Mouse (Mus musculus) cerebellum, adult (tissue): ENCODE measurements around the gene Akr1c13.
"Not testable (repeated sequence)": the region's sequence is repeated elsewhere in the genome, so short reads cannot be mapped to it uniquely, and the experiment has no call there.

Experiments used
- ATAC-seq: cut with Nextera tagmentation; 2 replicates; pipeline ENCODE4 v1.9.2; 2017; ENCODE audit warnings: mild to moderate bottlenecking, moderate library complexity, mixed read lengths; ENCODE audit not compliant: insufficient number of reproducible peaks, low FRiP score, low TSS enrichment

The Akr1c13 gene

DNA sequence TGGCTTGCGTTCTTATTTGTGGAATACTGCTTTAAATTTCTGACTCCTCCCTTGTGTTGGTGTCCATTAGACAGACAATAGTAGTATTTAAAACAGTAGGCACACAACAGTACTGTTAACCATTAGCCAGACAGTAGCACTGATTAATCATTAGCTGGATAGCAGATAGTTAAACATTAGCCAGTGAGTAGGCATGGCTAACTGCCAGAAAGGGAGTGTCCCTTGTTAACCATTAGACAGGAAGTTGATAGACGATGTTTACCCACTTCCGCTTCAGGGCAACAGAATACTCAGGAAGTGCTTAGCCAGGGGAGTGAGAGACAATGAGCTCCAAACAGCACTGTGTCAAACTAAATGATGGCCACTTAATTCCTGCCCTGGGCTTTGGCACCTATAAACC, at the start of gene Akr1c13:
Gene Akr1c13 (plus strand): TSS at position 247 of the 400 bp plus-strand sequence.
- ATAC-seq, result no peak

DNA sequence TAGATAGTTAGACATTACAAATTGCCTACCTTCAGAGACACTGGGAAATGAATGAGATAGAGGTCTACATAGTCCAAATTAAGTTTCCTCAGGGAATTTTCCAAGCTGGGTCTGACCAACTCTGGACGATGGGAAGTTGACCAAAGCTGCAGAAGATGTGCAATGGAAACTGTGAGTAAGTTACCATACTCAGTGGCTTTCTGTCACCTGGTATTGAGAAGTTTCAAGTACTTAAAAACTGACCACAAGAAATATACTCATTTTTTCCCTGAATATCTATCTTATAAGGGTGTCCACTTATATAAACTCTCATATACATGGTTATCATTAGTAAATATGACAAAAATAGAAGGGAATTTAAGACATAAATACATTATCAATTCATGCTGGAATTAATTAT, 46.7 kb upstream of the Akr1c13 start:
- ATAC-seq, result no peak

DNA sequence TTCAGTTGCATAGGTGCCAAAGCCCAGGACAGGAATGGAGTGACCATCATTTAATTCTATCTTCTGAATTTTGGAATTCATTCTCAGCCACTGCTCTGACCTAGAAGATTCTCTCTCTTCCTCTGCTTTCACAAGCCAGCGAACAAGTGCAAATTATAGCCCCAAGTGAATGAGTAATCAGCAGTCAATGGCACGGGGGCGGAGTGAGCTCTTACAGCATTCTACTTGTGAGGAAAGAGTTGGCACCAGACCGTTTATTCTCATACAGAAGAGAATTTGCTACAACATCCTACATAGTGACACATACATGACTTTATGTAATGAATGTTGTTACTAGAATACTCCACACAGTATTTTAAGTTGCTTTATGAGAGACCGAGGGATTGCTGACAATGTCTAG, 40.4 kb upstream of the Akr1c13 start, which contains the start of gene Akr1c18:
Gene Akr1c18 (minus strand): TSS at position 137 of the 400 bp plus-strand sequence.
- ATAC-seq, result no peak

DNA sequence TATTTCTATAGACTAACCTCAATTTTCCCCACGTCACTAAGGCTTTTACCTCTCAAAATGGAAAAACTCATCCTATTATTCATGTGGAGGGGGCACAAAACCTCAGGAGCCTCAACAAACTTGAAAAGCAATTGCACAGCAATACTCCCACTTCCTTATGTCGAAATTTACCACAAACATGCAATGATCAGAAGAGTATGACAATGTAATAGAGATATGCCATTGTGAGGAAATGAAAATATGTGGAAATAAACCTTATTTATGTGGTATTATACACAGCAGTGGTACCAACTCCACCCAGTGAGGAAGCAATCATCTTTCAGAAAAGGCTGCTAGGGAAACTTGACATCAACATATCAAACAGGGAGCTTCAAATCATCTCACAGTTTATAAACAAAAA, 38.0 kb upstream of the Akr1c13 start:
- ATAC-seq, result no peak

DNA sequence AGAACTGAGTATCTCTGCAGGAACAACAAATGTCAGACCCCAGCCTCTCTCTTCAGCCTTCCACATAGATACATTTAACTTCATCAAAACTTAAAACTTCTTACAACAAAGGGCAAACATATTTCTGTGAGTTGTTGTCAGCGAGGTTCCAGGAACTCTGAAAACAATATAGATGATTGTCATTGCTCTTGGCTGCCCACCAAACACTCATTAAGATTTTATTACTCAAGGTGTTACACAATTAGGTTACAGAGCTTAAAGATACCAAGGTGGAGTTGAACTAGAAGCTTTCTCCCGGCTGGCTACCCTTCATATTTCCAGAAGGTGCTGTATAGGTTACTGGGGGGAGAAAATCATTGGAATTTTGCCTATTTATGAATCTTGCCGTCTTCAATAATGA, 37.4 kb upstream of the Akr1c13 start:
- ATAC-seq, result no peak

DNA sequence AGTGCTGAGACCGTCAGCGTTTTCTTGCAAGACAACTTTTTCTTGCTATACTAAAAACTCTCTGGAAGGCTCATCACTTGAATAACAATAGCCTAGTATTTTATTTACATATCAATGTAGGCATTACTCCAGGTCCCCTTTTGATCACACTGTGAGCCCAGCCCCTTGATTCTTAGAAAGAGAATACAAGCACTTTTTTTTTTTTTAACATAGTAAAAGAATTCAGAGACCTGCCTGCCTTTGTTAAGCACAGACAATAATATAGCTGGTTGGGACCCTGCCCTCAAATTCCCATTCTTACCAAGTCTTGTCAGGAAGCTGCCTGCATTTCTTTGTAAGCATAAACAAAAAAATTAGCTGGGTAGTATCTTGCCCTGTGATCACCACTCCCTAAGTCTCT, 35.7 kb upstream of the Akr1c13 start:
- no peak for ATAC-seq

DNA sequence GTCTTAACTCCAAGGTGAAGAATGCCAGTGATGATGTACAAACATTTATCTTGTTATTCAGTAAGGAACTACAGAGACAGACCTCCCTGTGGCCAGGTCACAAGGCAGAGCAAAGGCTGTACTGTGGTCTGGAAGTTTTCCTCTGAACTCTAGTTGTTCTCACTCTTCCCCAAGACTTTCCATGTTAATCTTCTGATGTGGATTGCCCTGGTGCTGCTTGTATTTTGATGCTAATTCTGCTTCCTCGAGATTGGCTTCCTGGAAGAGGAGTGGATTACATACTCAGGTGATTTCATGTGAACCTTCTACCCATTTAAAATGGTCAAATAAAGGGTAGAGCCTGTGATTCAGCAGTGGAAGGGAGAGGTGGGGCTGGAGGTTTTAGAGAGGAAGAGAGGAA, 22.9 kb upstream of the Akr1c13 start:
- ATAC-seq, result no peak

DNA sequence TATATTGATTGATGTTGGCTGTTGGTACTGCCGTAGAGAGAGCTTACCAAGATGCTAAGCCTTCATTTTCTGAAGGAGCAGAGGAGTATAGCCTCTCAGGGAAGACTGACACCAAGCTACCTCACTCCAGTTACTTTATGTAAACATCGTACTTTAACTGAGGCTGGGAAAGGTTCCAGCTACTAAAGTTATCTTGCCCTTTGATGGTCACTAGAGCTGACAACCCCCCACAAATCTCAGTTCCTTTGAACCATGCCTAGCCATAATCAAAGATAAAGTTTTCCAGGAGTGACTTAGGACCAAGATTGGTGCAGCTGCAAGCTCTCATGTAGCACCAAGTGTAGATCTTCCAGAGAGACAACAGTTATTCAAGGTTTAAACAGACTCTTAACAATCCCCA, 18.0 kb upstream of the Akr1c13 start:
- ATAC-seq, result no peak

DNA sequence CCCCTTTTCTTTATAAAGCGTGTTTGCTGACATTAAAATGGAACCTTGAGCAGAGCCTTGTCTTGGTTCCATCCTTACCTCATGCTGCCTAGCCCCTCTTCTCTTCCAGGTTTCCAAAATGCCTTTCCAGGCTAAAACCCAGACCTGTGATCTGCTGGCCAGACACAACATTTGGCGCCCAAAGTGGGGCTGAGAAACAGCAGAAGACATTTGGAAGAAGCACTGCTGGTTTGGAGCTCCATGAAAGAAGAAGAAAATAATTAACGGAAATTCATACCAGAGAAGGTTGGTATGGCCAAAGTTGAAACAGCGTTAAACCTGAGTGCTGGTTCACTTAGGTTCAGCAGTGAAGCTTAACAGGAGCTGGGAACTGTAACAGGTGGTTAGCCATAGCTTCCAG, 9.6 kb upstream of the Akr1c13 start:
- ATAC-seq, result not testable (repeated sequence)

DNA sequence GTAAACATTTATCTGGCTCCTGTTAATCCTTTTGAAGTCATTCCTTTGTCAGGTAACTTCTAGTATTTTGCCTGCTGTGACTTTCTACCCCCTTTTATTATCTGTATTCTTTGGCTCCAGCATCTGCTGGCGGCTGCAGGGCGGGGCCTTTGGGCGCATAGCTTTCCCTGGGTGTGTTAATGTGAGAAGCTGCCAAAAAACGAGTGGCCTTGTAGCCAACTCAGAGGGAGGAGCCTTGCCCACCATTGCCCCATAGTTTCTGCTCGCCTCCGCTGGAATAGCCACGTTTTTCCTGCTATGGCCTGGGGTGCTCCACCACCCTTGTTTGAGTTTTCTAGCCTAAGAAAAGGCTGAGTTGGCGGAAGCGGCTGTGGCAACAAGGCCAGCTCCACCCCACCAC, 7.8 kb upstream of the Akr1c13 start:
- ATAC-seq, result no peak

DNA sequence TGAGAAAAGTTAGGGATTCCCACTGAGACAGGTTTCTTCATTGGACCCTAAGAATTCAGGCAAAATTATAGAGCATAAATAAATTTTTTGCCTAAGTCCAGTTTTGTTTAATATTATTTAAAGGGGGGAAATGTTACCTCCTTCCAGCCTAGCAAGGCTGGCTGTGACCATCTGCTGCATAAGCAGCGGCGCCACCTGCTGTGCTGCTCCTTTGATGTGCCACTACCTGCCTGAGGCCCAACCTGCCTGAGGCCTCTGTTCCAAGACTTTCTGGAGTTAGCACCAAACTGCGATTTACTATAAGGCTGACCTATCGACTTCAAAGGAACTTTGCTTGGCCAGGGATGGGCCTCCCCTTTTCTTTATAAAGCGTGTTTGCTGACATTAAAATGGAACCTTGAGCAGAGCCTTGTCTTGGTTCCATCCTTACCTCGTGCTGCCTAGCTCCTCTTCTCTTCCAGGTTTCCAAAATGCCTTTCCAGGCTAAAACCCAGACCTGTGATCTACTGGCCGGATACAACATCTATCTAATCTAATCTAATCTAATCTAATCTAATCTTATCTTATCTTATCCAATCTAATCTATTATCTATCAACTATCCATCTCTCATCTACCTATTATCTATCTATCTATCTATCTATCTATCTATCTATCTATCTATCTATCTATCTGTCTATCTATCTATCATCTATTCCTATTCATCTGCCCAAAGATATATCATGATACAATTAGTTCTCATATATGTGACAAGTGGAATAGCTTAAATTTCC, 4.1 kb upstream of the Akr1c13 start:
- ATAC-seq, result not testable (repeated sequence)

DNA sequence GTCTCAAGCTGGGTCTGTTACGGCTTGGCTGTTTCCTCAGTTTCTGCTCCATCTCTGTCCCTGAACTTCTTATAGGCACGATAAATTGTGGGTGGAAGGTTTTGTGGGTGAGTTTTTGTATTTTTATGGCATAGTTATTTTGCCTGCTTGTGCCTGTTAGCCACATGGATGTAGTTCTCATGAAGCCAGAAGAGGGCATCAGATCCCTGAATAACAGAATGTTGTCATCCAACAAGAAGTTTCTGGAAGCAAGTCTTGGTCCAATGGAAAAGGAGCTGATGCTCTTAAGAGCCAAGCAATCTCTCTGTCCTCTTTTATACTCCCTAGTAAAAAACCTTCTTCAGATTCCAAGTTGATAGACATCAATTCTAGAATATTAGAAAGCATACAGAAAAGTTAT, 2.8 kb upstream of the Akr1c13 start:
- ATAC-seq, result no peak

DNA sequence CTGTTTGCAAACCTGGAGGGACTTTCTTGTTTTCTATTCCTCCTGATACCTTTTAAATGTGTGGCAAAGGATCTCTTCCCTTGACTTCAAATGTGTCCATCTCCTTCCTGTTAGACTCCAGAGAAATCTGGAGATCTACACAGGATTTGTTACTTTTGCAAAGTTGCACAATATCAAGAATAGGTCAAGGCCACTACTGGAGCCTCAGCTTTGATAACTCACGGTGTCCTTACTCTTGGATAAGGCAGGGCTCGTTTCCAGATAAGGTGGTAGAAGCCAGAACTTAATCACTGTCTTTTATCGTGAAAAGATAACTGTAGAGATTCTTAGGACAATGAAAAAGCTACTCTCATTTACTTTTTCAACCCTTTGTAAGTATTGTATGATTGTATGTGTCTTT, 1.6 kb downstream of the Akr1c13 start:
- ATAC-seq, result no peak

DNA sequence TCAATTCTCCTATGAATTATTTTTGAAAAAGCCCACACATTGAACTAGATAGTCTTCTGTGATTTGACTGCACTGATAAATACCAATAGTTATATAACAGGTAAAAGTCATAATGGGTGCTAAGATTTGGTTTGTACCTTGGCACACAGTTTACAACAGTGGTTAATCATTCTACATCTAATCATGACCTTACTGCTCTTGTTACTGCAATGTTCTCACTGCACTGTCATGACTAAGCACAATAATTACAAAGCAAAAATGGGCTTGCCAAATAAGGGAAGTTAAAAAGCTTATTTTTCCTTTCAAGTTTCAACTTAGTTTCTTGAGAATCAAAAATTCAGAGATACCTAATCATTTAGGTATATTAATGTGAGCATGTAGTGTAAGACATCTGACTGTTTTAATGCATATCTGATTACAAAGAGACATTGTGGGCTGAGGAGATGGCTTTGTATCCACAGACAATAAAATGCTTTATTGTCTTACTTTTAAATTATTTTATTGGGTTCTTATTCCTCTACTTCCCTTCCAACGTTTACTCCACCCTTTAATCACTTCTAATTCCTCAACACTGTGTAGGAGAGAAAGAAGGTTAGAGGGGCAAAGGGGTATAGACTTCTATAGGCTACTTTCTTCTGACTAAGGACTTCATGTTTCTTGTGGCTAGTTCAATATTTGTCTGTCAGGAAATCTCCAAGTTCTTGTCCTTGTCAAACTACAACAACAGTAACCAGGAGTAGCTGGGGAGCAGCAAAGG, 15.4 kb downstream of the Akr1c13 start:
- ATAC-seq, result no peak

DNA sequence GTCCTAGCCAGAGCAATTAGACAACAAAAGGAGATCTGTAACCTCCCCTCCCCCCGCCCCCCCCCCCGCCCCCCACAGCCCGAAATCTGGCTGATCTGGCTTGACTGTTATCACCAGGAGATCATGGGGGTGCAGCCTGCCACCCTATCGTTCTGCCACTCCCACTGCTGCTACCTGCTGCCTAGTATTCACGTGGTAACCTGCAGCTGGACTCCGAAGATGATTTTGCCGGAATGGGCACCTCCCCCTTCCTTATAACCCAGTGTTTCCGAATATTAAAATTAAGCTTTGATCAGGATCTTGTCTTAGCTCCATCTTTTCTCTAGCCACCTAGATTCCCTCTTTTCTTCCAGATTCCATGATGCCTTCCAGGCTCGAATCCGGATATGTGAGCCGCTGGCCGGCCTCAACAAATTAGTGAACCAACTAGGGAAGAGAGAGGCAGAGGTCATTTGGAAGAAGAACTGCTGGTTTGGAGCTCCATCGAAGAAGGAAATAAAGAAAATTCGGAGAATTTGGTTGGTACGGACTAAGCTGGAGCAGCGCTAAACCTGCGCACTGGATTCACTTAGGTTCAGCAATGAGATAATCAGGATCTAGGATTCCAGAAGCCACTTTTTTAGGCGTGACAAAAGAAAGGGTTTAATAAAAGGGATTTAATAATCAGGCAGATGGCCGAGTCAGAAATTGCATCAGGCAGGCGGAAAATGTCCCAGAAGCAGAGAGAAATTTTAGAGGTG, 20.8 kb downstream of the Akr1c13 start:
- no peak for ATAC-seq

DNA sequence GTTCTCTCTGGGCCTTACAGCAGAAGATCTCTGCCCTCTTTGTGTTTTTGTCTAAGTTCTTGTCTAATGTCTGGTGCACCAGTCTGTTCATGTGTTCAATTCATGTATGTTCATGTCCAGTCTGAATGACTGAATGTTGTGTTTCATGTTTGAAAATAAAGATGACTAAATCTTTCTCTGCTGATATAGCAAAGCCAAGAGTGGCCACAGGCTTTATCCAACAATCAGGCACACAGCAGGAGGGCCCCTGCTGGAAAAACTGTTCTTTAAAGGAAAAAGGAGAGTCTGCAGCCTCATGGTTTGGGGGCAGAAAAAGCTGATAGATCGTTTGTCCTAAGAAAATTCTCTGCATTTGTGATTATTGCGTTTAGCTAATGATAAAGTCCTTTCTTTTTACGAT, 21.4 kb downstream of the Akr1c13 start:
- no peak for ATAC-seq

DNA sequence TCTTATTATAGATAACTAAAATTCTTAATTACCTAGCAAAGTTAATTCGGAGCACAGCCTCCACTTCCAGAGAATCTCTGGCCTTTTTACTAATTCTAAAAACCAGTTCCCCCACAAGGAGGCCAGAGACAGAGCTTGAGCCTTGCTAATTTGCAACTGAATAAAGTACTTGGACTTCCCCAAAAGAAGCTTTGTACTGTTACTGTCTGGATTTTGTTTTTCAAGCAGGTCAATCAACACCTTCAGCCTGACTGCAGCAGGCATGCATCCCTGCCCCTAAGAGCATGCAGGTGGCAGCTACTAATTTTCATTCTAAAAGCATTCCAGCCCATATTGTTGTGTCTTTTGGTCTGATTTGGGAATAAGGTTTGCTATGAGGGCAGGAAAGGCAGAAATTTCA, 24.5 kb downstream of the Akr1c13 start:
- not testable (repeated sequence) for ATAC-seq

DNA sequence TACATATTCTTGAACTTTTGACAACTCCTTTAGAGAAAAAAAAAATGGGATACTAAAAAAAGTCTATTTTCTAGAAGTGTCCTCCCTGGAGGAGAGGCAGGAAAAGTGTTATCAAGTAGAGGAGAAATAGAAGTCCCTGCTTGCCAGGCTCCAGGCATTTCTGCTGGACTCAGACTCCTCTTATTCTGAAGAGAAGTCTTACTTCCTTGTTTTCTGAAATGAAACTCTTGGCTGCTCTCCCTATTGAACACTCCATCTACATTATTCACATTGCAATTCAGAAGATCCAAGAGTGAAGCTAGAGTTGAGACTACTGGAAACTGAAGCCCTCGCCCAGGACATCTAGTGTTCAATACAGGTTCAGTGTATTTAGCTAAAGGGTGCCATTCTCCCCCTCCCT, 37.5 kb downstream of the Akr1c13 start, which contains the start of gene Akr1c19:
Gene Akr1c19 (plus strand): TSS at position 260 of the 400 bp plus-strand sequence.
- ATAC-seq, result no peak

DNA sequence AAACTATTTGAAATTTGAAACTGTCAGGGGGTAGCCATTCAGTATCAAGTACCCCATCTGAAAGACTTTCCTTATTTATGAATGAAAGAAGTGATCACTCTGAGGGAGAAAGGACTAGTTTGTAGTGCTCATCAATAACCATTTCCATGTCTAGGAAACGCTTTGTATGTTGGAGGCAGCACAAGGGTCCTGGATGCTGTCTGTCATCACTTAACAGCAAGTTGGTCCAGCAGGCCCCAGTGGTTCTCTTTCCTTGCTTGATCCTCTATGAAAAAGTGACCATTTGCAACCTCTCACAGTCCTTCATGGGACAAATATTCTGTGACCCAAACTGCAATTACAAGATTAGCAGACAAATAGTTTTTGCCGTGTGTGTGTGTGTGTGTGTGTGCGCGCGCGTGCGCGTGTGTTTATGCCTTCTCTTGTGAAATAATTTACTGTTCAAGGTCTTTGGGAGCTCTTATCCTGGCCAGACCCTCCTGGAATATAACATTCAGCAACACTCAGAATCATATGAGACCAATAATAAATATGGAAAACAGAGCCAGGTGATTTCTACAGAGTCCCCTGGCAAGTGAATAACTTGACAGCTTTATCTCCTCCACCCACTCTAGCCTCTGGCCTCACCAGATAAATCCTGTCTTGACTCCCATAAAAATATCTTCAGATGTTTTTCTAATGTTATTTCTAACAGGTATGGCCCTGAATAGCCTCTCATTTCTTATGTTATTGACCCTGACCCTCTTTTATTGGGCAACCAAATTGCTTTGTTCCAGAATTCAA, 40.1 kb downstream of the Akr1c13 start:
- no peak for ATAC-seq

DNA sequence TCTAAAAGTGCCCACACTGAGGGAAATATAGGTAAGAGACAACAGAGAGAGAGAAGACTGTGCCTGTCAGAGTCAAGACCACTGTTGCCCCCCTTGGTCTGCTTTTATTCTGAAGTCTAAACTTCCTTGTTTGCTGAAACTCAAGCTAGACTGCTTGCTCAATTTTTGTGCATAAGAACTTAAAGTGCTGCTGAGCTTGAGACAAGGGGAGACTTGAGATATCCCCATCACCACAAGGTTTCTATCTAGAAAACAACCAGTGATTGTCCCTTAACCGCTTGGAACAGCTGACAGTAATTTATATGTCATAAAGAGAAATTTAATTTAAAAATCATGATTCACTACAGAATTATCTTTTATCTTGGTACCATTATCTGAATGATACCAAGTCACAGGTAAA, 42.2 kb downstream of the Akr1c13 start:
- no peak for ATAC-seq
